Mouse (Mus musculus): ENCODE measurements around the gene Gbx2. TPM values are rescaled to one million over a fixed set of nuclear protein-coding genes. Genes with fewer than 3 reads are reported as not detected.
A peak's percentile ranks its signal among the peaks of the same experiment; 100 is the strongest.

Gbx2 gene
- polyA plus RNA-seq, 1 experiment from 2014 or later, result 41.2 TPM

DNA sequence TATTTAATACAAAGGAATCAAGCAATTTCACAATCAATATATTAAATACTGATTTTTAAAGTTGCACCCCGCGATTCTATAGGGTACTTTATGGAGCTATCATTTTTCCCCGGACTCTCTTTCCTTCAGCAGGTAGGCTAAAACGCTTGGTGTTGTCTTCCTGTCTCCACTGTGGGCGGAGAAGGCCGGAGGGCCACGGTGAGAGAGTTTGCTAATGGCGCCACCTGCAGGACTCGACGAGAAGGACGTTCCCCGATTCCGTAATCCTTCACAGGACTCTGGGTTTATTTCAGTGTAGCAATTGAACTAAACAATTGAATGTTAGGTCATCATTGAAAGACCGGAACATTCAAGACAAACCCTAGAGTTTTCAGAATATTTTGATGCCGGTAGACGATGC is 12.2 kb upstream of the Gbx2 start:
- WGBS, result 3% methylated on average over 16 of the region's 16 CpGs
- peaks cover 44% of the 10 kb centered on the region for H3K4me1 ChIP-seq (replicated peaks)
- H3K36me3 ChIP-seq, result no peaks in the 10 kb centered on the region
- H3K27me3 ChIP-seq (ENCODE audit: insufficient read depth, poor library complexity, severe bottlenecking), result peaks cover 89% of the 10 kb centered on the region
- H3K4me3 ChIP-seq, result peak overlapping the region; percentile 62
- H3K27ac ChIP-seq, result no peak overlapping the region
- DNase-seq (ENCODE audit: low spot score), result peak; percentile 82
- H3K9me3 ChIP-seq, result no peaks in the 10 kb centered on the region

GRCm38 (mm10) chr1:89942395-89942976 is 11.5 kb upstream of the Gbx2 start:
- 1% methylated on average over 15 of the region's 15 CpGs for WGBS
- Histone ChIP-seq H3K4me1 (replicated peaks) (peaks cover 44% of the 10 kb centered on the region), H3K27ac (peak overlapping the region; percentile 30), H3K4me3 (peak overlapping the region; percentile 62), H3K9me3 (no peaks in the 10 kb centered on the region), H3K27me3 (ENCODE audit: insufficient read depth, poor library complexity, severe bottlenecking) (peaks cover 90% of the 10 kb centered on the region), H3K36me3 (no peaks in the 10 kb centered on the region)
- no peak for DNase-seq (ENCODE audit: low spot score)

DNA sequence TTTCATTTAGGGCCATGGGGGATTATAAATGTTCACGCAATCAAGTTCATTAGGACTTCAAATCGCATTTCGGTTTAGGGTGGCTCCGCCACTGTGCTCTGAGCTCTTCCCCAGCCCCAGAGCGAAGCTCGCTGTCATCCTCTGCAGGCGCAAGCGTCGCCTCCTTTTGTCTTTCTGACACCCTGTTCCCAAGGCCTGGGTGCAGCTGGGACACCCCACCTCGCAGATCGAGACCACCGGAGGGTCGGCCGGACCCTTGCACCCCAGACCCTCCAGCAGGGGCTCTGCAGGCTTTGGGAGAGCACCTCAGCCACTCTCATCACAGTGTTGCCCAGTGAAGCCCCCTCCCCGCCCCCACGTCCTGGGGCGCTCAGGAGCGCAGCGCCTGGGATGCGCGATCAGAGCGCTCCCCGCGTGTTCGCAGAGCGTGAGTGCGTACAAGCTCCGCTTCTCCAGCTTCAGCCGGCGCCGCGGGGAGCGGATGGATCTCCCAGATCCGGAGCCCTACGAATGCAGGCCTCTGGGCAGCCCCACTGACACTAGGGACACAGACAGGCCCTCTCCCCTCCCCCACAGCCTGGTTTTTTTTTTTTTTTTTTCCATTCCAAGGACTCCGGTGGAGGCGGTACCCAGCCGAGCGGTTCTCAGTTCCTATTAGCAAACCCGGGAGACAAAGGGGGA is 10.9 kb upstream of the Gbx2 start:
- Histone ChIP-seq H3K36me3 (no peaks in the 10 kb centered on the region), H3K4me1 (replicated peaks) (peaks cover 46% of the 10 kb centered on the region), H3K27ac (peak overlapping the region; percentile 90), H3K27me3 (ENCODE audit: insufficient read depth, poor library complexity, severe bottlenecking) (peaks cover 90% of the 10 kb centered on the region), H3K9me3 (no peaks in the 10 kb centered on the region), H3K4me3 (peak overlapping the region; percentile 62)
- peak; percentile 72 for DNase-seq (ENCODE audit: low spot score)
- under 1% methylated on average over 40 of the region's 40 CpGs for WGBS

DNA sequence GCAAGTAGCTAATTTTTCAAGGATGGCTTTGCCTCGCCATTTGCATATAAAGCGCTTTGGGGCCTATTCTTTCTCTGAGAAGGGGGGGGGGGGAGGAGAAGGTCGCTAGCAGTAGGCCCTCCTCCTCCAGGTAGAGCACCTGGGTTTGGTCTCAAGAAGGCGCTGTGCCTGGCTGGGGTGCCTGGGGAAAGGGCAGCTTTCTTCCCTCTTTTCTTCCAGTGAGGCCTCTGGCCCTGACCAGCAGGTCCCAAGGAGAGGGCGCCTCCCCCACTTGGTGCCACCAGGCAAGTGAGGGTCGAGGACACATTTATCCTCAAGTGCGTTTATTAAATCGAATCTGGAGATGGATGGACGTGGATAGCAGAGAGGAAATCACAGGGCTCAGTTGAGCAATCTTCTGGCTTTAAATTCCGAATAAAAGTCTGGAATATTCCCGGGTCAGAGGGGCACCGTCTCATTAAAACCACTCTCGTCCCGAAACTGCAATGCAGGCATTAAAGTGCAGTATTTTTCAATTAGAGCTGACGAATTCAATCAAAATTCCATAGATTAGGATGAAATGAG is 10.1 kb upstream of the Gbx2 start:
- DNase-seq (ENCODE audit: low spot score), result no peak
- Histone ChIP-seq H3K9me3 (no peaks in the 10 kb centered on the region), H3K4me1 (replicated peaks) (peaks cover 54% of the 10 kb centered on the region), H3K4me3 (peak overlapping the region; percentile 62), H3K27ac (no peak overlapping the region), H3K27me3 (ENCODE audit: insufficient read depth, poor library complexity, severe bottlenecking) (peaks cover 95% of the 10 kb centered on the region), H3K36me3 (no peaks in the 10 kb centered on the region)
- WGBS, result 7% methylated on average over 15 of the region's 15 CpGs

DNA sequence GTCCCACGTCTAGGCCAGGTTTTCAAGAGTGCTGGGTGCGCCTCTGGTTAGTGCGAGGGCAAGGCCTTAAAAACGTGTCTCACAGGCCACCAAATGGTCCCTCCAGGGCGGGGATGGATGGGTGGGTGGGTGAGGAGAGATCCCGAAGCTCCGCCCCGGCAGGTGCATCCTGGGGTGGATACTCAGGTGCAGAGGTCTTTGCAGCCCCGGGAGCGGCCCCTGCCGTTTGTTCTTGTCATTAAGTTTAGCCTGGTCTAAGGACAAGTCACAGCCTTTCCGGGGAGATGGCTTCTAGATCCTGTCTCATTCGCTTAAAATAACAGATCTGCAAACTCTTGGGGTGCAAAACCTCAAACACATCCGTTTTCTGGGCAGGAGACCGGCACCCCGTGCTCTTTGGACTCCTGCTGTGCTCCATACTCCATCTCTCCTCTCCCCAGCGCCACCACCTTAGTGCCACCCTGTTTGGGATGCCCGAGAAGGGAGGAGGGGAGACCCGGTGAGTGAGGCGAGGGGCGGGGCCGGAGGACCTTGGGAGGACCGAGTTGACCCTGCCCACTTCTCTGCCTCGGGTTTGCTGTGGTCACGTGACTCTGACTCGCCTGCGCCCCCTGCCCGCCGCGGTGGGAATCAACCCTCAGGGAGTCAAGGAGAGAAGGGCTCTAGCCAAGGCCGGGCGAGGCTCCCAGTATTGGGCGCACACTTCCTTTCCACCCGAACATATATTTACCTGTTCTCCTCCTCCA is 9.2 kb upstream of the Gbx2 start:
- H3K27me3 ChIP-seq (ENCODE audit: insufficient read depth, poor library complexity, severe bottlenecking), result peaks cover 95% of the 10 kb centered on the region
- H3K36me3 ChIP-seq, result no peaks in the 10 kb centered on the region
- no peaks in the 10 kb centered on the region for H3K9me3 ChIP-seq
- 5% methylated on average over 34 of the region's 34 CpGs for WGBS
- peak; percentile 96 for DNase-seq (ENCODE audit: low spot score)
- peaks cover 62% of the 10 kb centered on the region for H3K4me1 ChIP-seq (replicated peaks)
- H3K4me3 ChIP-seq, result peak overlapping the region; percentile 29
- no peak overlapping the region; the same call in 1 of the 2 replicates for H3K27ac ChIP-seq

GRCm38 (mm10) chr1:89939596-89939960 is 8.6 kb upstream of the Gbx2 start:
- Histone ChIP-seq H3K27me3 (ENCODE audit: insufficient read depth, poor library complexity, severe bottlenecking) (peaks cover 95% of the 10 kb centered on the region), H3K4me1 (replicated peaks) (peaks cover 68% of the 10 kb centered on the region), H3K9me3 (no peaks in the 10 kb centered on the region), H3K36me3 (no peaks in the 10 kb centered on the region), H3K4me3 (peak overlapping the region; percentile 29; the same call in 1 of the 2 replicates), H3K27ac (no peak overlapping the region)
- WGBS, result 29% methylated on average over 16 of the region's 16 CpGs
- no peak for DNase-seq (ENCODE audit: low spot score)

- Histone ChIP-seq H3K27me3 (ENCODE audit: insufficient read depth, poor library complexity, severe bottlenecking) (peaks cover 95% of the 10 kb centered on the region), H3K36me3 (no peaks in the 10 kb centered on the region), H3K4me1 (replicated peaks) (peaks cover 74% of the 10 kb centered on the region), H3K9me3 (no peaks in the 10 kb centered on the region), H3K27ac (no peak overlapping the region), H3K4me3 (no peak overlapping the region)
- WGBS, result 26% methylated on average over 16 of the region's 16 CpGs
- no peak for DNase-seq (ENCODE audit: low spot score)
Observed at GRCm38 (mm10) chr1:89938884-89939595, 8.1 kb upstream of the Gbx2 start.

GRCm38 (mm10) chr1:89935493-89936348 is 4.7 kb upstream of the Gbx2 start:
- 1% methylated on average over 29 of the region's 29 CpGs for WGBS
- Histone ChIP-seq H3K27me3 (ENCODE audit: insufficient read depth, poor library complexity, severe bottlenecking) (peaks cover 99% of the 10 kb centered on the region), H3K4me1 (replicated peaks) (peaks cover 73% of the 10 kb centered on the region), H3K36me3 (no peaks in the 10 kb centered on the region), H3K9me3 (no peaks in the 10 kb centered on the region), H3K4me3 (peak overlapping the region; percentile 36), H3K27ac (peak overlapping the region; percentile 76)
- no peak for DNase-seq (ENCODE audit: low spot score)

GRCm38 (mm10) chr1:89934316-89935260 is 3.6 kb upstream of the Gbx2 start:
- Histone ChIP-seq H3K4me1 (replicated peaks) (peaks cover 74% of the 10 kb centered on the region), H3K27ac (peak overlapping the region; percentile 53), H3K27me3 (ENCODE audit: insufficient read depth, poor library complexity, severe bottlenecking) (peaks cover 99% of the 10 kb centered on the region), H3K4me3 (peak overlapping the region; percentile 36), H3K9me3 (no peaks in the 10 kb centered on the region), H3K36me3 (no peaks in the 10 kb centered on the region)
- 2% methylated on average over 19 of the region's 19 CpGs for WGBS
- no peak for DNase-seq (ENCODE audit: low spot score)

- peaks cover 99% of the 10 kb centered on the region for H3K27me3 ChIP-seq (ENCODE audit: insufficient read depth, poor library complexity, severe bottlenecking)
- H3K9me3 ChIP-seq, result no peaks in the 10 kb centered on the region
- no peak for DNase-seq (ENCODE audit: low spot score)
- WGBS, result under 1% methylated on average over 21 of the region's 21 CpGs
- H3K4me3 ChIP-seq, result peak overlapping the region; percentile 36
- no peaks in the 10 kb centered on the region for H3K36me3 ChIP-seq
- peaks cover 82% of the 10 kb centered on the region for H3K4me1 ChIP-seq (replicated peaks)
- H3K27ac ChIP-seq, result peak overlapping the region; percentile 53
Observed at GRCm38 (mm10) chr1:89933786-89934185, 2.8 kb upstream of the Gbx2 start.

DNA sequence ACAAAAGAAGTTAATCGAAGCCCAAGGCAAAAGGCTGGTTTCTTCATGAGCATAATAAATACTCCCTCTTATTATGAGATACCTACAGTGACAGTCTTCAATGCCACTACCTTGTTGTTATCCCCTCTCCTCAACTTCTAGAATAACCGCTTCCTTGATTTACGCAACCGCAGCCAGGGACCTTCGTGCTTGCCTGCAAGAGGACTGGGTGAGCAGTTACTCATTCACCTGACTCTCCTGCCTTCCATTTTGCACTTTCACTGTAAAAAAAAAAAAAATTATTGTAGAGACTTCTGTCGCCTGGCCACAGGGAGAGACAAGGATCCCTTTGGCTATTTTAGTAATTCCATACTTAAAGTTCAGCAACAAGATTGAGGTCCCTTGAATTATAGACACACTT is 2.0 kb upstream of the Gbx2 start:
- Histone ChIP-seq H3K27me3 (ENCODE audit: insufficient read depth, poor library complexity, severe bottlenecking) (peaks cover 99% of the 10 kb centered on the region), H3K4me3 (peak overlapping the region; percentile 77), H3K36me3 (no peaks in the 10 kb centered on the region), H3K9me3 (no peaks in the 10 kb centered on the region), H3K27ac (peak overlapping the region; percentile 76; the same call in 1 of the 2 replicates), H3K4me1 (replicated peaks) (peaks cover 88% of the 10 kb centered on the region)
- 3% methylated on average over 6 of the region's 6 CpGs for WGBS
- DNase-seq (ENCODE audit: low spot score), result no peak

Data from hindbrain, embryonic 10.5 days (tissue).